ENCODE assay signal across 9 mouse cellular contexts in genomic region chr5:136780465-136780864, GRCm38 (mm10).
DNase-seq lines count a peak whose midpoint lies in the region; ATAC-seq and TF ChIP-seq lines count a peak whose summit lies in the region.
"Had no signal": no experiment of that assay in that cellular context is flagged by ENCODE, and none has a peak within 500 bp of the region (broad histone marks: within the 10 kb centered on the region; RNA-seq: fewer than 3 reads in every experiment).

No protein-coding gene starts in this region.

- TF ChIP-seq CTCF in forebrain, postnatal 0 days (IDR thresholded peaks at IDR 0.05; ENCODE audit: low read depth) = peak; percentile 70
- peak; percentile 62; the same call in 1 of the 2 replicates for TF ChIP-seq CTCF in olfactory bulb, adult 2 months (IDR thresholded peaks at IDR 0.05; ENCODE audit: insufficient read depth, low read depth, low read length)

- no peak overlapping the region for H3K9ac ChIP-seq in forebrain, postnatal 0 days
- H3K9ac ChIP-seq in forebrain, embryonic 14.5 days (ENCODE audit: low read length) = no peak overlapping the region
- H3K9ac ChIP-seq in midbrain, embryonic 11.5 days (ENCODE audit: low read length) = no peak overlapping the region
- H3K9ac ChIP-seq: hindbrain, embryonic 15.5 days had no signal

- no peak for DNase-seq in forebrain, postnatal 0 days
- no peak for DNase-seq in forebrain, embryonic 14.5 days (ENCODE audit: low spot score)
- peak; percentile 62 for DNase-seq in midbrain, embryonic 10.5 days (ENCODE audit: low spot score)
- no peak for DNase-seq in midbrain, embryonic 11.5 days (ENCODE audit: low spot score, missing footprints)
- DNase-seq in adrenal gland, adult 2 months = peak; percentile 44
- DNase-seq in induced T-regulatory cell, adult 2 months (ENCODE audit: low read depth) = peak; percentile 52
- no peak for DNase-seq in heart, adult 9 months (ENCODE audit: low spot score in 2 of 2)

- H3K4me3 ChIP-seq in forebrain, postnatal 0 days (ENCODE audit: low read depth, low read length) = no peak overlapping the region
- H3K4me3 ChIP-seq in forebrain, embryonic 14.5 days (ENCODE audit: low read depth, low read length) = no peak overlapping the region
- no peak overlapping the region for H3K4me3 ChIP-seq in midbrain, embryonic 10.5 days
- H3K4me3 ChIP-seq in midbrain, embryonic 11.5 days (ENCODE audit: low read depth, low read length) = no peak overlapping the region
- H3K4me3 ChIP-seq in olfactory bulb, adult 2 months (ENCODE audit: insufficient read depth, low read depth, low read length) = no peak overlapping the region
- H3K4me3 ChIP-seq: hindbrain, embryonic 15.5 days had no signal

- H3K4me1 ChIP-seq in forebrain, postnatal 0 days (ENCODE audit: insufficient read depth) = no peaks in the 10 kb centered on the region
- H3K4me1 ChIP-seq in forebrain, embryonic 14.5 days (ENCODE audit: control insufficient read depth, insufficient read depth, low read length) = no peaks in the 10 kb centered on the region
- peaks cover 4% of the 10 kb centered on the region; the same call in 1 of the 2 replicates for H3K4me1 ChIP-seq in midbrain, embryonic 10.5 days
- no peaks in the 10 kb centered on the region for H3K4me1 ChIP-seq in midbrain, embryonic 11.5 days (ENCODE audit: control insufficient read depth, insufficient read depth, low read length)
- H3K4me1 ChIP-seq in olfactory bulb, adult 2 months (ENCODE audit: control insufficient read depth, insufficient read depth, low read length) = peaks cover 10% of the 10 kb centered on the region; the same call in 1 of the 2 replicates
- H3K4me1 ChIP-seq: hindbrain, embryonic 15.5 days had no signal

- H3K36me3 ChIP-seq in forebrain, postnatal 0 days (ENCODE audit: insufficient read depth) = no peaks in the 10 kb centered on the region
- H3K36me3 ChIP-seq in forebrain, embryonic 14.5 days (ENCODE audit: control insufficient read depth, insufficient read depth, low read length) = no peaks in the 10 kb centered on the region
- no peaks in the 10 kb centered on the region for H3K36me3 ChIP-seq in midbrain, embryonic 10.5 days
- H3K36me3 ChIP-seq in midbrain, embryonic 11.5 days (ENCODE audit: control insufficient read depth, insufficient read depth, low read length) = no peaks in the 10 kb centered on the region
- H3K36me3 ChIP-seq: hindbrain, embryonic 15.5 days had no signal

- TF ChIP-seq POLR2A in olfactory bulb, adult 2 months (IDR thresholded peaks at IDR 0.05; ENCODE audit: insufficient read depth, low read depth, low read length) = no peak

- no peak overlapping the region for H3K27ac ChIP-seq in forebrain, postnatal 0 days (ENCODE audit: low read depth, low read length)
- no peak overlapping the region for H3K27ac ChIP-seq in forebrain, embryonic 14.5 days (ENCODE audit: low read depth, low read length)
- no peak overlapping the region for H3K27ac ChIP-seq in midbrain, embryonic 10.5 days (replicated peaks)
- H3K27ac ChIP-seq in midbrain, embryonic 11.5 days (ENCODE audit: low read depth, low read length) = no peak overlapping the region
- no peak overlapping the region for H3K27ac ChIP-seq in olfactory bulb, adult 2 months (ENCODE audit: insufficient read depth, low read depth, low read length)
- H3K27ac ChIP-seq: hindbrain, embryonic 15.5 days had no signal

- ATAC-seq in forebrain, postnatal 0 days = no peak
- ATAC-seq in forebrain, embryonic 14.5 days = no peak
- no peak for ATAC-seq in midbrain, embryonic 11.5 days (ENCODE audit: low FRiP score)

- H3K9me3 ChIP-seq in forebrain, postnatal 0 days (ENCODE audit: low read length) = no peaks in the 10 kb centered on the region
- no peaks in the 10 kb centered on the region for H3K9me3 ChIP-seq in forebrain, embryonic 14.5 days (replicated peaks; ENCODE audit: control insufficient read depth, low read length)
- peaks cover under 1% of the 10 kb centered on the region for H3K9me3 ChIP-seq in midbrain, embryonic 10.5 days (replicated peaks)
- no peaks in the 10 kb centered on the region for H3K9me3 ChIP-seq in midbrain, embryonic 11.5 days (ENCODE audit: control insufficient read depth, low read length)
- H3K9me3 ChIP-seq: hindbrain, embryonic 15.5 days had no signal

- no peak overlapping the region for H3K4me2 ChIP-seq in forebrain, postnatal 0 days (ENCODE audit: low read depth)
- no peak overlapping the region for H3K4me2 ChIP-seq in forebrain, embryonic 14.5 days (ENCODE audit: low read length)
- H3K4me2 ChIP-seq in midbrain, embryonic 11.5 days = no peak overlapping the region
- H3K4me2 ChIP-seq: hindbrain, embryonic 15.5 days had no signal

- WGBS in forebrain, postnatal 0 days = 43% methylated on average over 10 of the region's 10 CpGs
- 45% methylated on average over 10 of the region's 10 CpGs for WGBS in forebrain, embryonic 14.5 days
- 43% methylated on average over 10 of the region's 10 CpGs for WGBS in midbrain, embryonic 10.5 days
- WGBS in midbrain, embryonic 11.5 days = 46% methylated on average over 10 of the region's 10 CpGs
- 58% methylated on average over 10 of the region's 10 CpGs for WGBS in olfactory bulb, adult 2 months

- no peaks in the 10 kb centered on the region for H3K27me3 ChIP-seq in forebrain, postnatal 0 days (ENCODE audit: insufficient read depth, low read length)
- no peaks in the 10 kb centered on the region for H3K27me3 ChIP-seq in forebrain, embryonic 14.5 days (replicated peaks; ENCODE audit: control insufficient read depth, insufficient read depth, low read length)
- no peaks in the 10 kb centered on the region for H3K27me3 ChIP-seq in midbrain, embryonic 10.5 days (ENCODE audit: low read depth, poor library complexity, severe bottlenecking)
- H3K27me3 ChIP-seq in midbrain, embryonic 11.5 days (ENCODE audit: control insufficient read depth, insufficient read depth, low read length) = no peaks in the 10 kb centered on the region
- H3K27me3 ChIP-seq: hindbrain, embryonic 15.5 days had no signal

Comparison
In these comparisons a context has a peak if more than half of its experiments do, and no peak if none do; other contexts are left out.
1. DNase-seq: peak in midbrain, embryonic 10.5 days (single experiment), adrenal gland, adult 2 months (single experiment) and induced T-regulatory cell, adult 2 months (single experiment); none in forebrain, postnatal 0 days (single experiment), forebrain, embryonic 14.5 days (single experiment), midbrain, embryonic 11.5 days (single experiment) and heart, adult 9 months (0 of 2).